Mouse (Mus musculus) c-Kit-negative CD71-positive TER-119-positive erythroid progenitor cells, embryonic 14.5 days (primary cell): Measurements from ENCODE around the gene Olfr1346.
"Not testable (repeated sequence)": the region's sequence is repeated elsewhere in the genome, so short reads cannot be mapped to it uniquely, and the experiment has no call there.

ENCODE experiments used
- DNase-seq: peaks from one replicate; pipeline ENCODE4 v3.0.0-alpha.2; 2013; ENCODE audit warnings: low read depth, low spot score

Olfr1346 gene

GRCm38 (mm10) chr7:6466951-6467350, at the start of gene Olfr1346:
Olfr1346 (plus strand) TSS chr7:6467101.
- no peak for DNase-seq

GRCm38 (mm10) chr7:6419894-6420293, 47.0 kb upstream of the Olfr1346 start:
- DNase-seq: no peak

GRCm38 (mm10) chr7:6429381-6429780, 37.5 kb upstream of the Olfr1346 start:
- DNase-seq: no peak

- no peak for DNase-seq
Observed at GRCm38 (mm10) chr7:6430342-6430741, 36.6 kb upstream of the Olfr1346 start.

- no peak for DNase-seq
Observed at GRCm38 (mm10) chr7:6438388-6438787, 28.5 kb upstream of the Olfr1346 start, which contains the start of gene Olfr1344. Olfr1344 (plus strand) TSS chr7:6438688.

- no peak for DNase-seq
Observed at GRCm38 (mm10) chr7:6441173-6441572, 25.7 kb upstream of the Olfr1346 start.

- no peak for DNase-seq
Observed at GRCm38 (mm10) chr7:6447771-6448170, 19.1 kb upstream of the Olfr1346 start.

GRCm38 (mm10) chr7:6455868-6456267, 11.0 kb upstream of the Olfr1346 start, which contains the start of gene Olfr1336:
Olfr1336 (plus strand) TSS chr7:6456168.
- no peak for DNase-seq

- DNase-seq: no peak
Observed at GRCm38 (mm10) chr7:6456399-6456798, 10.5 kb upstream of the Olfr1346 start.

GRCm38 (mm10) chr7:6477633-6478032, 10.7 kb downstream of the Olfr1346 start:
- not testable (repeated sequence) for DNase-seq

- no peak for DNase-seq
Observed at GRCm38 (mm10) chr7:6486841-6487240, 19.9 kb downstream of the Olfr1346 start, which contains the start of gene Olfr5. Olfr5 (minus strand) TSS chr7:6486941.

- no peak for DNase-seq
Observed at GRCm38 (mm10) chr7:6499655-6500054, 32.8 kb downstream of the Olfr1346 start, which contains the start of gene Olfr1347. Olfr1347 (minus strand) TSS chr7:6499755.

- no peak for DNase-seq
Observed at GRCm38 (mm10) chr7:6508648-6509047, 41.7 kb downstream of the Olfr1346 start, which contains the start of gene Olfr1348. Olfr1348 (minus strand) TSS chr7:6508748.

- DNase-seq: no peak
Observed at GRCm38 (mm10) chr7:6521666-6522065, 54.8 kb downstream of the Olfr1346 start.

GRCm38 (mm10) chr7:6522850-6523249, 55.9 kb downstream of the Olfr1346 start, which contains the start of gene Olfr1349:
Olfr1349 (minus strand) TSS chr7:6522950.
- no peak for DNase-seq

- no peak for DNase-seq
Observed at GRCm38 (mm10) chr7:6525001-6525400, 58.1 kb downstream of the Olfr1346 start.

GRCm38 (mm10) chr7:6526141-6526540, 59.2 kb downstream of the Olfr1346 start:
- DNase-seq: peak; percentile 12
